In genomic region chr16:91647461-91648219, GRCm38 (mm10) we compare ENCODE assay signal across 1 mouse cellular context.
A peak's percentile ranks its signal among the peaks of the same experiment; 100 is the strongest.
TF ChIP-seq lines count a peak whose summit lies in the region.

Gene Son, plus strand, starts transcription at chr16:91647506.

TF ChIP-seq in CH12.LX, 34 proteins besides CTCF, POLR2A, EP300 and RAD21 (continued from another document):
- peak; percentile 88 for TF ChIP-seq SIN3A (IDR thresholded peaks at IDR 0.05; ENCODE audit: low read length)
- TF ChIP-seq TBP (conservative IDR thresholded peaks at IDR 0.05; ENCODE audit: low read depth, low read length) = peak; percentile 92
- peak; percentile 11; the same call in 1 of the 2 replicates for TF ChIP-seq MXI1 (IDR thresholded peaks at IDR 0.05; ENCODE audit: low read depth, low read length)
- TF ChIP-seq MYC (IDR thresholded peaks at IDR 0.05; ENCODE audit: low read depth, low read length) = peak; percentile 93
- peak; percentile 71 for TF ChIP-seq ELF1 (IDR thresholded peaks at IDR 0.05; ENCODE audit: low read depth, low read length)
- no peak for TF ChIP-seq JUND (conservative IDR thresholded peaks at IDR 0.05; ENCODE audit: low read depth, low read length)
- TF ChIP-seq ZMIZ1 (IDR thresholded peaks at IDR 0.05; ENCODE audit: low read depth, low read length) = peak; percentile 98
- TF ChIP-seq ZKSCAN1 (IDR thresholded peaks at IDR 0.05; ENCODE audit: borderline replicate concordance, low read depth, low read length) = no peak; the same call in 1 of the 2 replicates
- no peak; the same call in 1 of the 2 replicates for TF ChIP-seq MAFK (IDR thresholded peaks at IDR 0.05; ENCODE audit: insufficient replicate concordance, low read length)
- peak; percentile 95 for TF ChIP-seq ZC3H11A (IDR thresholded peaks at IDR 0.05; ENCODE audit: low read depth, low read length)
